Comparison of ENCODE assay signal across 8 mouse cellular contexts in genomic region chr5:137745214-137746171, GRCm38 (mm10). TPM values are rescaled to one million over a fixed set of nuclear protein-coding genes. Genes with fewer than 3 reads are reported as not detected.
A peak's percentile ranks its signal among the peaks of the same experiment; 100 is the strongest.
DNase-seq lines count a peak whose midpoint lies in the region; ATAC-seq and TF ChIP-seq lines count a peak whose summit lies in the region.

Gene Tsc22d4 (plus strand): TSS chr5:137745730.

- H3K9ac ChIP-seq in forebrain, embryonic 14.5 days (ENCODE audit: low read length), result peak within 1 kb of the TSS; percentile 63
- peak within 1 kb of the TSS; percentile 71 for H3K9ac ChIP-seq in neural tube, embryonic 14.5 days (replicated peaks; ENCODE audit: low read depth, low read length)

- WGBS in forebrain, embryonic 14.5 days, result 4% methylated on average over 28 of the region's 28 CpGs
- WGBS in large intestine, adult 2 months, result 3% methylated on average over 28 of the region's 28 CpGs
- WGBS in neural tube, embryonic 14.5 days, result 7% methylated on average over 28 of the region's 28 CpGs

- peak within 1 kb of the TSS; percentile 91 for H3K27ac ChIP-seq in forebrain, embryonic 14.5 days (ENCODE audit: low read depth, low read length)
- H3K27ac ChIP-seq in neural tube, embryonic 14.5 days (ENCODE audit: low read depth, low read length), result peak within 1 kb of the TSS; percentile 81

- H3K4me2 ChIP-seq in forebrain, embryonic 14.5 days (ENCODE audit: low read length), result peak within 1 kb of the TSS; percentile 99
- H3K4me2 ChIP-seq in neural tube, embryonic 14.5 days (ENCODE audit: low read depth, low read length), result peak within 1 kb of the TSS; percentile 98

- peak; percentile 70 for ATAC-seq in G1E (ENCODE audit: extremely low read depth, insufficient number of reproducible peaks, low FRiP score, poor library complexity, severe bottlenecking)
- peak; percentile 80 for ATAC-seq in forebrain, embryonic 14.5 days
- ATAC-seq in neural tube, embryonic 14.5 days (ENCODE audit: low read depth), result peak; percentile 81

- H3K9me3 ChIP-seq in G1E (replicated peaks), result no peaks in the 10 kb centered on the region
- H3K9me3 ChIP-seq in forebrain, embryonic 14.5 days (replicated peaks; ENCODE audit: control insufficient read depth, low read length), result no peaks in the 10 kb centered on the region
- no peaks in the 10 kb centered on the region for H3K9me3 ChIP-seq in neural tube, embryonic 14.5 days (ENCODE audit: control insufficient read depth, low read length)

- intact Hi-C loops in heart, postnatal 10 days (cut with DNase I), result loop anchor here (5.0 kb wide), 1 partner anchor 213 kb away; the partner anchor contains the start of genes Epo and Gnb2

- no peaks in the 10 kb centered on the region for H3K27me3 ChIP-seq in G1E (ENCODE audit: insufficient read depth, low read length)
- H3K27me3 ChIP-seq in forebrain, embryonic 14.5 days (replicated peaks; ENCODE audit: control insufficient read depth, insufficient read depth, low read length), result no peaks in the 10 kb centered on the region
- no peaks in the 10 kb centered on the region for H3K27me3 ChIP-seq in neural tube, embryonic 14.5 days (ENCODE audit: control insufficient read depth, insufficient read depth, low read length)

- peaks cover 66% of the 10 kb centered on the region for H3K4me1 ChIP-seq in G1E (ENCODE audit: insufficient read depth, low read depth, low read length)
- peaks cover 11% of the 10 kb centered on the region for H3K4me1 ChIP-seq in forebrain, embryonic 14.5 days (ENCODE audit: control insufficient read depth, insufficient read depth, low read length)
- peaks cover 27% of the 10 kb centered on the region for H3K4me1 ChIP-seq in neural tube, embryonic 14.5 days (ENCODE audit: control insufficient read depth, insufficient read depth, low read length)

- H3K36me3 ChIP-seq in G1E (replicated peaks), result peaks cover 29% of the 10 kb centered on the region
- no peaks in the 10 kb centered on the region for H3K36me3 ChIP-seq in forebrain, embryonic 14.5 days (ENCODE audit: control insufficient read depth, insufficient read depth, low read length)
- no peaks in the 10 kb centered on the region for H3K36me3 ChIP-seq in neural tube, embryonic 14.5 days (ENCODE audit: control insufficient read depth, insufficient read depth, low read length)

- H3K4me3 ChIP-seq in G1E (ENCODE audit: low read depth, low read length), result peak within 1 kb of the TSS; percentile 88
- H3K4me3 ChIP-seq in forebrain, embryonic 14.5 days (ENCODE audit: low read depth, low read length), result peak within 1 kb of the TSS; percentile 64
- H3K4me3 ChIP-seq in neural tube, embryonic 14.5 days (ENCODE audit: low read depth, low read length), result peak within 1 kb of the TSS; percentile 42

- DNase-seq in G1E (ENCODE audit: low spot score), result peak; percentile 86
- DNase-seq in cerebellum, adult 11 months, result peak; percentile 82
- peak; percentile 95 for DNase-seq in forebrain, embryonic 14.5 days (ENCODE audit: low spot score)
- peak; percentile 94 to 95 for DNase-seq in heart, postnatal 10 days
- DNase-seq in large intestine, adult 2 months (ENCODE audit: low read depth, low spot score), result peak; percentile 75
- peak; percentile 93 to 94 for DNase-seq in lung, adult 18-20 months
- peak; percentile 96 for DNase-seq in testis, postnatal 10 days (ENCODE audit: low spot score)

- TF ChIP-seq CTCF in G1E (IDR thresholded peaks at IDR 0.05; ENCODE audit: low read depth, low read length), result no peak

RNA-seq across cellular contexts. Expression of gene Tsc22d4, which starts in this region (rescaled TPM):
- total RNA-seq in G1E (2014; fragmentation: Nextera tagmentation) (90.8 and 114 TPM in 2 replicates), G1E (2017) (74.5 and 93.5 TPM in 2 replicates)
- polyA plus RNA-seq in G1E (2012), result 404 and 491 TPM in 2 replicates
- polyA plus RNA-seq in forebrain, embryonic 14.5 days (2014; fragmentation: Nextera tagmentation; extraction: Ambion mirVana), result 52.3 and 62.1 TPM in 2 replicates
- total RNA-seq in heart, postnatal 10 days (2021), result 100 to 1,000 TPM; 279 to 287 TPM
- 121 and 125 TPM in 2 replicates for polyA plus RNA-seq in large intestine, adult 2 months (2012; rRNA removed)
- polyA plus RNA-seq in neural tube, embryonic 14.5 days (2014; fragmentation: Nextera tagmentation; extraction: Ambion mirVana), result 80.1 and 85.1 TPM in 2 replicates

Comparison
In these comparisons a context has a peak if more than half of its experiments do, and no peak if none do; other contexts are left out.
1. Peak in every context shown above with its lines: DNase-seq, ATAC-seq, H3K4me3 ChIP-seq and H3K27ac ChIP-seq.